Mouse (Mus musculus): ENCODE measurements at regions not wholly inside any gene's neighbourhood (a gene's known extent, or its start where the extent isn't known, plus 50 kb on each side); places are given as distances from the start of the nearest gene placed in this dataset.

- Histone ChIP-seq H3K4me2 (no peak overlapping the region), H3K4me3 (ENCODE audit: low read depth, low read length) (no peak overlapping the region), H3K27me3 (ENCODE audit: control insufficient read depth, insufficient read depth, low read length) (no peaks in the 10 kb centered on the region), H3K9ac (ENCODE audit: low read length) (no peak overlapping the region), H3K4me1 (ENCODE audit: control insufficient read depth, insufficient read depth, low read length) (no peaks in the 10 kb centered on the region), H3K36me3 (ENCODE audit: control insufficient read depth, insufficient read depth, low read length) (no peaks in the 10 kb centered on the region), H3K9me3 (ENCODE audit: control insufficient read depth, low read length) (no peaks in the 10 kb centered on the region), H3K27ac (ENCODE audit: low read depth, low read length) (no peak overlapping the region)
- DNase-seq (ENCODE audit: low spot score, missing footprints) (no peak), ATAC-seq (ENCODE audit: low FRiP score) (no peak)
- WGBS: 77% methylated on average over 3 of the region's 3 CpGs
These were observed 90.5 kb upstream of the Cadps start for GRCm38 (mm10) chr14:12913421-12913820.

DNA sequence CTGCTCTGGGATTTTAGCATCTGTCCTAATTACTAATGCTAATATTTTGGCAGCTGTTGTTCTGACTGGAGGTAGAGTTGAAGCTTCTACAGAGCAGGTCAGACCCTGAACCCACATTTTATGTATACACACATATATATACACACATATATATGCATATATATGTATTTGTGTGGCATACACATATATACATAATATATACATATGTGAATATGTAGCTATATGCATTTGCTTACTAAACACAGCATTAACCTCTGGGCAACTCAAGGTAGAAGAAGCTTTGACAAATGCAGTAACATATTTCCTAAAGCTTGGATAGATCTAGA, 54.4 kb upstream of the Cadps start:
- Histone ChIP-seq H3K4me2 (no peak overlapping the region), H3K27ac (ENCODE audit: low read depth, low read length) (no peak overlapping the region), H3K36me3 (ENCODE audit: control insufficient read depth, insufficient read depth, low read length) (no peaks in the 10 kb centered on the region), H3K4me3 (ENCODE audit: low read depth, low read length) (no peak overlapping the region), H3K9ac (ENCODE audit: low read length) (no peak overlapping the region), H3K27me3 (ENCODE audit: control insufficient read depth, insufficient read depth, low read length) (no peaks in the 10 kb centered on the region), H3K9me3 (ENCODE audit: control insufficient read depth, low read length) (no peaks in the 10 kb centered on the region), H3K4me1 (ENCODE audit: control insufficient read depth, insufficient read depth, low read length) (no peaks in the 10 kb centered on the region)
- ATAC-seq (ENCODE audit: low FRiP score) (no peak), DNase-seq (ENCODE audit: low spot score, missing footprints) (no peak)

DNA sequence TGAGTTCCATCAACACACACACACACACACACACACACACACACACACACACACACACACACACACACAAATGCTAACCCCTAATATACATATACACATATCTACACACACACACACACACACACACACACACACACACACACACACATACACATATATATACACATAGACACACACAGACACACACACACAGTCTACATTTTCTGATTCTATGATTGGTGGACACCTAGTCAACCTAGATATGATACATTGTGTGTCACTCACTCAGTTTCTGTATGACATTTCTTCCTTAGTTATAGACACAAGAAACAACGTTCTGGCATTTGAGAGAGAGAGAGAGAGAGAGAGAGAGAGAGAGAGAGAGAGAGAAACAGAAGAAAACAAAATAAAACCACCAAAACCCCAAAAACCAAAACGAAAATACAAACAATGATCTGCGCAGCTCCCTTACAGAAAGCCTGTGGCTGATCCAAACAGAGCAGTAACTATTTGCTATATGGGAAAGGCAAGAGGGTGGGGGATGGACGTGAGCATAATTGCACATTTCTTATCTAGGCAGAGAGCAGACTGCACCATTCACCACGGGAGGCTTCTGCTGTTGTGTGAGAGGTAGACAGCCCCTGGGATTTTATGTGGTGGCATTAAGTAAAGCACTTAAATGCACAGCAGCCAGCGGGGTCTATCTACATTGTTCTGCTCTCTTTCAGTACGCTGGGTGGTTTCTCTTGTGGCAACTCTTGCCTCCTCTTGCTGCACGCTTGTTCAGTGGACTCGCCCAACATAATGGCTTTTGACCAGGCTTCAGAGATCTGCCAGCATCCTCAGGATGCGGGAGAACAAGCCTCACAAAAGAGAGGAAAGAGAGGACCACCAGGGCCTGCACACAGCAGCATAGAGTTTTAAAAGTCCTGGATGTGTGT, 53.8 kb upstream of the Cadps start:
- Histone ChIP-seq H3K36me3 (ENCODE audit: control insufficient read depth, insufficient read depth, low read length) (no peaks in the 10 kb centered on the region), H3K9me3 (ENCODE audit: control insufficient read depth, low read length) (no peaks in the 10 kb centered on the region), H3K4me1 (ENCODE audit: control insufficient read depth, insufficient read depth, low read length) (no peaks in the 10 kb centered on the region), H3K27ac (ENCODE audit: low read depth, low read length) (no peak overlapping the region), H3K9ac (ENCODE audit: low read length) (no peak overlapping the region), H3K27me3 (ENCODE audit: control insufficient read depth, insufficient read depth, low read length) (no peaks in the 10 kb centered on the region), H3K4me3 (ENCODE audit: low read depth, low read length) (no peak overlapping the region), H3K4me2 (no peak overlapping the region)
- ATAC-seq (ENCODE audit: low FRiP score) (peak; percentile 57; the same call in 1 of the 2 replicates), DNase-seq (ENCODE audit: low spot score, missing footprints) (no peak)
- 59% methylated on average over 10 of the region's 10 CpGs for WGBS
